Mouse (Mus musculus) adrenal gland, postnatal 14 days (tissue): ENCODE results near the gene Pdzk1ip1. TPM values are rescaled to one million over a fixed set of nuclear protein-coding genes. Genes with fewer than 3 reads are reported as not detected.

Source experiments
- DNase-seq: peaks from one replicate; pipeline ENCODE4 v3.0.0; 2021; ENCODE audit warnings: mixed read lengths
- total RNA-seq: library from RNA; stranded (reverse); gene quantifications from 2 replicates; pipeline ENCODE4 v1.2.3, GENCODE M21; 2021

Pdzk1ip1 gene
- total RNA-seq, 1 experiment from 2014 or later: 2.4 TPM

GRCm38 (mm10) chr4:115123507-115123906 is 35.0 kb downstream of the Pdzk1ip1 start:
- no peak for DNase-seq

- DNase-seq: no peak
Observed at GRCm38 (mm10) chr4:115124713-115125112, 36.2 kb downstream of the Pdzk1ip1 start.

DNA sequence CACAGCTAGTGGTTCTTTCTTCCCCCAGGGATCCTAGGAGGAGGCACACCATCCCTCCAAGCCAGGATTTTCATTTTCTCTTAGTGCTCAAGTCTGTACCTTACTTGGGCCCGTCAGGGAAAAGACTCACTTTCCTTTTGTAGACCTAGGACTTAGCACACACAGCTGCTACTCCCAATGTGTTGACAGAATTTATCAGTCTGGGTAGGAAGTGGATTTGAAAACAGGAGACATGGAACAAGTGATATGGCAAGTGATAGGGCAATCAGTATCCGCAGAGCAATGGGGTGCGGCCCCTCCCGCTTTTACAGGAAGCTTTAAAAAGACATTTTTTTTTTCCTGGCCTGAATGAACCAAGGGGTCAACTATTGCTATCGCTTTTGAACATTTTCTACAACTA is 44.6 kb downstream of the Pdzk1ip1 start:
- no peak for DNase-seq

DNA sequence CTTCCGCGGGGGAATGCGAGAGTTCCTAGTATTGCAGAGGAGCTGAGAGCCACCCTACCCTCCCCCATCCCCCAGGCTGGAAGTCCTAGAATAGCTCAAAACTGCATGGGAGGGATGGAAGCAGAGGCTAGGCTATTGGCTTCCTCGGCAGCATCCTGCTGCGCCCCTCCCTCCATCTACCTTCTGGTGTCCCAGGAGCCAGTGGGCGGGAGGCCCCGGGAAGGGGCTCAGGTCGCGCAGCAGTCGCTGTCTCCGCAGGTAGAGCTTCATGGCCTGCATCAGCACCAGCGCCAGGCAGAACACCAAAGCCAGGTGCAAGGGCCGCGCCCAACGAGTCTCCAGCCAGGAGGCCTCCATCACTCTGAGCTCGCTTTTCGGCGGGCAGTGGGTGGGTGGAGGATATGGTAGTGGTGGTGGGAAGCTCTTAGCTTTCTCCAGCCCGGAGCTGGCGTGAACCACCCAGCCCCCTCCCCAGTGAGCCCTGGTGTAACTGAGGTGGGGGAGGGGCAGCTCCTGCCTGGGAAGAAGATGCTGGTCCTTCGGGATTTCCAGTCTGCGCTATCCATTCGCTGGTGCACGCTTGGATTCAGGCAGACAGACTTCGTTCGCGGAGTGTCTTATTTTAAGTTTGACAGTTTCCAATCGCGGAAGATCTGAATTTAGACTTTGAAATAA is 45.2 kb downstream of the Pdzk1ip1 start, which contains the start of gene Cyp4x1:
Gene Cyp4x1, minus strand, starts transcription at position 661 of the 675 bp plus-strand sequence.
- DNase-seq: no peak

- DNase-seq: no peak
Observed at GRCm38 (mm10) chr4:115134296-115134630, 45.8 kb downstream of the Pdzk1ip1 start.

Other genes with a start within 250 kb of the Pdzk1ip1 start
- gene Foxd2, start 179.8 kb upstream of the Pdzk1ip1 start, total RNA-seq: 1.6 and 1.9 TPM in 2 replicates
- not detected in 2 replicates for gene Foxe3, start 162.7 kb upstream of the Pdzk1ip1 start, total RNA-seq
- gene Cmpk1, start 101.5 kb upstream of the Pdzk1ip1 start, total RNA-seq: 103 and 104 TPM in 2 replicates
- 1.9 and 2.3 TPM in 2 replicates for gene Stil, start 88.5 kb upstream of the Pdzk1ip1 start, total RNA-seq
- 5.2 and 7.3 TPM in 2 replicates for gene Tal1, start 32.3 kb upstream of the Pdzk1ip1 start, total RNA-seq
- 0.26 TPM in 1 of 2 replicates, not detected in the other for gene Cyp4x1, start 45.6 kb downstream of the Pdzk1ip1 start, total RNA-seq
- gene Cyp4a29, start 153.4 kb downstream of the Pdzk1ip1 start, total RNA-seq: not detected in 2 replicates
- gene Cyp4a12a, start 210.3 kb downstream of the Pdzk1ip1 start, total RNA-seq: not detected in 2 replicates